In the genomic region with DNA sequence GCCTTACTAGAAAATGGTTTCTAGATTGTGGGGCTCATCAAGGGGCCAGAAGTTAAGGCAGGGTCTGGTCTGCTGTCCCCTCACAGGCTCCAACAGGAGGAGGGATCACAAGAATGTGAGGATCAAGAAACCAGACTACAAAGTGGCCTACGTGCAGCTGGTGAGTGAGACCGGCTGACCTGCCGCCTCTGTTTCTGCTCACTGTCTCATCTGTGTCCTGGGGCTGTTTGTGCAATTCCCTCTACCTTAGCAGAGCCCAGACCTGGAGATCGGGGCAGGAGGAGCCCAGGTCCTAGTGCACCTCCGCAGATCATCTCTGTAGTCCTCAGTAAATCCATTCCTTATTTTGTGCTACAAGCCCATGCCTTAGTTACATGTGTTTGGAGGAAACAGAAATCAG, we compare ENCODE assay signal across 10 mouse cellular contexts. TPM values are rescaled to one million over a fixed set of nuclear protein-coding genes. Genes with fewer than 3 reads are reported as not detected.
DNase-seq lines count a peak whose midpoint lies in the region; ATAC-seq and TF ChIP-seq lines count a peak whose summit lies in the region.
"Had no signal": no experiment of that assay in that cellular context is flagged by ENCODE, and none has a peak within 500 bp of the region (broad histone marks: within the 10 kb centered on the region; RNA-seq: fewer than 3 reads in every experiment).

No protein-coding gene starts in this region.

- H3K9me3 ChIP-seq in heart, embryonic 12.5 days (replicated peaks): no peaks in the 10 kb centered on the region
- no peaks in the 10 kb centered on the region for H3K9me3 ChIP-seq in lung, embryonic 14.5 days (ENCODE audit: low read depth, low read length)
- H3K9me3 ChIP-seq in limb, embryonic 12.5 days: no peaks in the 10 kb centered on the region
- no peaks in the 10 kb centered on the region for H3K9me3 ChIP-seq in neural tube, embryonic 15.5 days (replicated peaks)

- no peak for DNase-seq in heart, adult 2 months
- no peak for DNase-seq in lung, embryonic 14.5 days
- no peak for DNase-seq in lung, postnatal 25 days (ENCODE audit: low spot score)
- no peak for DNase-seq in layer of hippocampus, postnatal 25 days (ENCODE audit: extremely low spot score in 1 of 2, low spot score in 1 of 2)
- DNase-seq: gastrocnemius, postnatal 36 days had no signal

- intact Hi-C loops in heart, adult 2 months (cut with DNase I): loop anchor here (5.0 kb wide), 2 partner anchors 45 to 140 kb away; no protein-coding TSS in a partner anchor

- no peak overlapping the region for H3K4me3 ChIP-seq in heart, embryonic 12.5 days
- H3K4me3 ChIP-seq in heart, adult 2 months: no peak overlapping the region
- H3K4me3 ChIP-seq in lung, embryonic 14.5 days (ENCODE audit: low read depth, low read length): no peak overlapping the region
- H3K4me3 ChIP-seq in limb, embryonic 12.5 days (replicated peaks): 0 out of 2 replicates have a peak overlapping the region, but pooled peaks have one; percentile 7
- no peak overlapping the region for H3K4me3 ChIP-seq in neural tube, embryonic 15.5 days (replicated peaks)

- H3K4me1 ChIP-seq in heart, embryonic 12.5 days (replicated peaks): peaks cover 83% of the 10 kb centered on the region
- H3K4me1 ChIP-seq in heart, adult 2 months (ENCODE audit: control insufficient read depth, insufficient read depth, low read length): peaks cover 7% of the 10 kb centered on the region; the same call in 1 of the 2 replicates
- peaks cover 48% of the 10 kb centered on the region for H3K4me1 ChIP-seq in lung, embryonic 14.5 days (ENCODE audit: insufficient read depth)
- peaks cover 85% of the 10 kb centered on the region for H3K4me1 ChIP-seq in limb, embryonic 12.5 days (replicated peaks)
- peaks cover 41% of the 10 kb centered on the region for H3K4me1 ChIP-seq in neural tube, embryonic 15.5 days

- H3K36me3 ChIP-seq in heart, embryonic 12.5 days: peaks cover 8% of the 10 kb centered on the region
- H3K36me3 ChIP-seq in heart, adult 2 months (ENCODE audit: control insufficient read depth, insufficient read depth, low read length): no peaks in the 10 kb centered on the region
- peaks cover 16% of the 10 kb centered on the region for H3K36me3 ChIP-seq in lung, embryonic 14.5 days (ENCODE audit: insufficient read depth)
- H3K36me3 ChIP-seq in limb, embryonic 12.5 days: peaks cover 20% of the 10 kb centered on the region; the same call in 1 of the 2 replicates
- H3K36me3 ChIP-seq in neural tube, embryonic 15.5 days: peaks cover 14% of the 10 kb centered on the region

- peak overlapping the region; percentile 6; the same call in 1 of the 2 replicates for H3K9ac ChIP-seq in heart, embryonic 12.5 days
- no peak overlapping the region for H3K9ac ChIP-seq in heart, adult 2 months (ENCODE audit: low read depth, low read length)
- no peak overlapping the region for H3K9ac ChIP-seq in lung, embryonic 14.5 days
- H3K9ac ChIP-seq in limb, embryonic 12.5 days (replicated peaks): no peak overlapping the region
- no peak overlapping the region for H3K9ac ChIP-seq in neural tube, embryonic 15.5 days (replicated peaks)

- no peaks in the 10 kb centered on the region for H3K79me2 ChIP-seq in heart, adult 2 months (replicated peaks; ENCODE audit: control insufficient read depth, insufficient read depth, low read length)

- no peak overlapping the region for H3K4me2 ChIP-seq in heart, embryonic 12.5 days
- no peak overlapping the region for H3K4me2 ChIP-seq in lung, embryonic 14.5 days
- peak overlapping the region; percentile 23; the same call in 1 of the 2 replicates for H3K4me2 ChIP-seq in limb, embryonic 12.5 days
- H3K4me2 ChIP-seq in neural tube, embryonic 15.5 days: no peak overlapping the region

- TF ChIP-seq CTCF in heart, adult 2 months (IDR thresholded peaks at IDR 0.05): no peak
- TF ChIP-seq CTCF in lung, embryonic 14.5 days (IDR thresholded peaks at IDR 0.05; ENCODE audit: low read depth): no peak

- WGBS in heart, embryonic 12.5 days: 41% methylated on average over 5 of the region's 5 CpGs
- 83% methylated on average over 5 of the region's 5 CpGs for WGBS in heart, adult 2 months
- 56% methylated on average over 5 of the region's 5 CpGs for WGBS in lung, embryonic 14.5 days
- WGBS in limb, embryonic 12.5 days: 24% methylated on average over 5 of the region's 5 CpGs
- WGBS in neural tube, embryonic 15.5 days: 62% methylated on average over 5 of the region's 5 CpGs

- TF ChIP-seq EP300 in heart, adult 2 months (IDR thresholded peaks at IDR 0.05; ENCODE audit: insufficient read depth, low read depth, low read length): no peak

- no peak for TF ChIP-seq POLR2A in heart, adult 2 months (IDR thresholded peaks at IDR 0.05; ENCODE audit: insufficient read depth, low read depth, low read length)

- no peaks in the 10 kb centered on the region for H3K27me3 ChIP-seq in heart, embryonic 12.5 days (replicated peaks)
- H3K27me3 ChIP-seq in heart, adult 2 months (ENCODE audit: control insufficient read depth, insufficient read depth, low read length): no peaks in the 10 kb centered on the region
- H3K27me3 ChIP-seq in lung, embryonic 14.5 days (ENCODE audit: insufficient read depth, low read length): no peaks in the 10 kb centered on the region
- no peaks in the 10 kb centered on the region for H3K27me3 ChIP-seq in limb, embryonic 12.5 days
- H3K27me3 ChIP-seq in neural tube, embryonic 15.5 days (replicated peaks): no peaks in the 10 kb centered on the region

- no peak for ATAC-seq in heart, embryonic 12.5 days (ENCODE audit: insufficient number of reproducible peaks, low FRiP score)
- ATAC-seq in lung, embryonic 14.5 days (ENCODE audit: insufficient read depth): no peak
- ATAC-seq in limb, embryonic 12.5 days (ENCODE audit: insufficient number of reproducible peaks, insufficient read depth, low FRiP score, low TSS enrichment, low read depth): no peak
- ATAC-seq in neural tube, embryonic 15.5 days (ENCODE audit: low FRiP score): no peak
- ATAC-seq in erythroblast, adult 5-6 weeks (replicated peaks; ENCODE audit: low FRiP score, poor library complexity, severe bottlenecking): no peak

- peak overlapping the region; percentile 75 for H3K27ac ChIP-seq in heart, embryonic 12.5 days (ENCODE audit: poor library complexity, severe bottlenecking)
- no peak overlapping the region for H3K27ac ChIP-seq in heart, adult 2 months
- peak overlapping the region; percentile 83; the same call in 1 of the 2 replicates for H3K27ac ChIP-seq in lung, embryonic 14.5 days (ENCODE audit: low read depth)
- H3K27ac ChIP-seq in limb, embryonic 12.5 days: peak overlapping the region; percentile 96
- H3K27ac ChIP-seq in neural tube, embryonic 15.5 days (replicated peaks): peak overlapping the region; percentile 4; the same call in 1 of the 2 replicates

RNA-seq across cellular contexts. Expression of a gene that starts 4.7 kb away (rescaled TPM):
- polyA plus RNA-seq in heart, embryonic 12.5 days (2016; fragmentation: Nextera tagmentation; extraction: Ambion mirVana): 12.0 and 15.2 TPM in 2 replicates
- 1 to 10 TPM in 1 of 2 experiments, under 1 TPM in 1; 0.89 to 2.1 TPM for total RNA-seq in heart, adult 2 months (2021)
- polyA plus RNA-seq in heart, adult 2 months (2012; rRNA removed): 12.8 and 18.0 TPM in 2 replicates
- 20.3 and 31.0 TPM in 2 replicates for polyA plus RNA-seq in lung, embryonic 14.5 days (2014; fragmentation: Nextera tagmentation; extraction: Ambion mirVana)
- polyA plus RNA-seq in limb, embryonic 12.5 days (2016; fragmentation: Nextera tagmentation; extraction: Ambion mirVana): 29.4 and 33.3 TPM in 2 replicates
- 21.0 and 27.9 TPM in 2 replicates for polyA plus RNA-seq in neural tube, embryonic 15.5 days (2015; fragmentation: Nextera tagmentation; extraction: Ambion mirVana)
- total RNA-seq in layer of hippocampus, postnatal 25 days (2021): 1 to 10 TPM; 5.8 to 6.7 TPM
- total RNA-seq in erythroblast, adult 5-6 weeks (2015; ENCODE audit: low replicate concordance): not detected in 2 replicates
- 3.7 and 8.1 TPM in 2 replicates for total RNA-seq in erythroblast, adult 5-6 weeks (2017; ENCODE audit: low replicate concordance)

RNA-seq across cellular contexts. Expression of a gene that starts 38.5 kb away (rescaled TPM):
- 6.4 and 9.3 TPM in 2 replicates for polyA plus RNA-seq in heart, embryonic 12.5 days (2016; fragmentation: Nextera tagmentation; extraction: Ambion mirVana)
- 1 to 10 TPM; 1.1 to 1.3 TPM for total RNA-seq in heart, adult 2 months (2021)
- 1.8 TPM in 1 of 2 replicates, not detected in the other for polyA plus RNA-seq in heart, adult 2 months (2012; rRNA removed)
- polyA plus RNA-seq in lung, embryonic 14.5 days (2014; fragmentation: Nextera tagmentation; extraction: Ambion mirVana): 1.5 and 2.5 TPM in 2 replicates
- polyA plus RNA-seq in limb, embryonic 12.5 days (2016; fragmentation: Nextera tagmentation; extraction: Ambion mirVana): 14.3 and 17.3 TPM in 2 replicates
- polyA plus RNA-seq in neural tube, embryonic 15.5 days (2015; fragmentation: Nextera tagmentation; extraction: Ambion mirVana): 14.9 and 26.9 TPM in 2 replicates
- not detected for total RNA-seq in layer of hippocampus, postnatal 25 days (2021)
- total RNA-seq in erythroblast, adult 5-6 weeks (2015; ENCODE audit: low replicate concordance): not detected in 2 replicates
- 2.0 TPM in 1 of 2 replicates, not detected in the other for total RNA-seq in erythroblast, adult 5-6 weeks (2017; ENCODE audit: low replicate concordance)
- total RNA-seq: left cerebral cortex, postnatal 10 days had no signal
